8 mouse cellular contexts compared by ENCODE assay signal in the genomic region with DNA sequence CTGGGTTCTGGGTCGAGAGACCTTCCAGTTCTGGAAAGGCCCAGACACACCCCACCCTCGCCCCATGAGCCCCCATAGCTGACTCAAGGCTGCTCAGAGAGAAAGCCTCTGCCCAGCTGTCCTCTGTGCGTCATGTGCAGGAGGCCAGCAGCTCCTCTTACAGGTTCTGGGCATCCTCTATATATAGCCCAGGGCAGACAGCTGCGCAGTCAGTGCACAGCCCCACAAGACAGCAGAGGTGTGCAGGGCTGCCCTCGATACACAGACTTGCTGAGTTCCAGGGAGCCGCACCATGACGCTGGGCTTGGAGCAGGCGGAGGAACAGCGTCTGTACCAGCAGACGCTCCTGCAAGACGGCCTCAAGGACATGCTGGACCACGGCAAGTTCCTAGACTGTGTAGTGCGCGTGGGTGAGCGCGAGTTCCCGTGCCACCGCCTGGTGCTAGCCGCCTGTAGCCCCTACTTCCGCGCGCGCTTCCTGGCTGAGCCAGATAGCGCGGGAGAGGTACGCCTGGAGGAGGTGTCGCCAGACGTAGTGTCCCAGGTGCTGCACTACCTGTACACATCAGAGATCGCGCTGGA. TPM values are rescaled to one million over a fixed set of nuclear protein-coding genes. Genes with fewer than 3 reads are reported as not detected.
DNase-seq lines count a peak whose midpoint lies in the region; ATAC-seq and TF ChIP-seq lines count a peak whose summit lies in the region.

A gene (plus strand): TSS at position 124 of the 582 bp plus-strand sequence.

- peak; percentile 62; the same call in 1 of the 2 replicates for ATAC-seq in embryonic facial prominence, embryonic 12.5 days (ENCODE audit: insufficient number of reproducible peaks, insufficient read depth, low FRiP score, low TSS enrichment)
- ATAC-seq in heart, embryonic 12.5 days (ENCODE audit: insufficient number of reproducible peaks, low FRiP score), result 0 out of 2 replicates have a peak, but pooled peaks have one; percentile 38
- ATAC-seq in limb, embryonic 14.5 days (ENCODE audit: low FRiP score, low read depth), result peak; percentile 77

- H3K27ac ChIP-seq in embryonic facial prominence, embryonic 12.5 days, result no peak within 1 kb of the TSS
- H3K27ac ChIP-seq in heart, embryonic 12.5 days (ENCODE audit: poor library complexity, severe bottlenecking), result no peak within 1 kb of the TSS
- no peak within 1 kb of the TSS for H3K27ac ChIP-seq in limb, embryonic 14.5 days (replicated peaks; ENCODE audit: low read depth, low read length)

- H3K9me3 ChIP-seq in embryonic facial prominence, embryonic 12.5 days, result no peaks in the 10 kb centered on the region
- no peaks in the 10 kb centered on the region for H3K9me3 ChIP-seq in heart, embryonic 12.5 days (replicated peaks)
- H3K9me3 ChIP-seq in limb, embryonic 14.5 days (ENCODE audit: control insufficient read depth, low read length), result no peaks in the 10 kb centered on the region

- H3K9ac ChIP-seq in embryonic facial prominence, embryonic 12.5 days, result peak within 1 kb of the TSS; percentile 31
- peak within 1 kb of the TSS; percentile 39 for H3K9ac ChIP-seq in heart, embryonic 12.5 days
- H3K9ac ChIP-seq in limb, embryonic 14.5 days (ENCODE audit: low read depth, low read length, severe bottlenecking), result no peak within 1 kb of the TSS

- DNase-seq in left cerebral cortex, adult 18-20 months (ENCODE audit: low spot score in 2 of 2), result peak; percentile 67 to 80
- DNase-seq in left cerebral cortex, postnatal 4 days, result no peak
- DNase-seq in limb, embryonic 14.5 days (ENCODE audit: low spot score), result no peak
- DNase-seq in telencephalon, adult 2 months (ENCODE audit: low read depth, low spot score), result peak; percentile 48
- no peak for DNase-seq in urinary bladder, postnatal 36 days (ENCODE audit: low spot score in 2 of 2)
- no peak for DNase-seq in ovary, adult 18-20 months (ENCODE audit: low spot score)

- intact Hi-C loops in left cerebral cortex, postnatal 4 days (cut with DNase I), result no loop called here

- H3K4me3 ChIP-seq in embryonic facial prominence, embryonic 12.5 days, result peak within 1 kb of the TSS; percentile 30
- peak within 1 kb of the TSS; percentile 43 for H3K4me3 ChIP-seq in heart, embryonic 12.5 days
- peak within 1 kb of the TSS; percentile 31 for H3K4me3 ChIP-seq in limb, embryonic 14.5 days (replicated peaks; ENCODE audit: low read length)

- peaks cover 49% of the 10 kb centered on the region for H3K27me3 ChIP-seq in embryonic facial prominence, embryonic 12.5 days
- H3K27me3 ChIP-seq in heart, embryonic 12.5 days (replicated peaks), result peaks cover 69% of the 10 kb centered on the region
- peaks cover 29% of the 10 kb centered on the region for H3K27me3 ChIP-seq in limb, embryonic 14.5 days (ENCODE audit: control insufficient read depth, insufficient read depth, low read length)

- H3K4me1 ChIP-seq in embryonic facial prominence, embryonic 12.5 days, result peaks cover 4% of the 10 kb centered on the region; the same call in 1 of the 2 replicates
- peaks cover 28% of the 10 kb centered on the region for H3K4me1 ChIP-seq in heart, embryonic 12.5 days (replicated peaks)
- H3K4me1 ChIP-seq in limb, embryonic 14.5 days (ENCODE audit: control insufficient read depth, insufficient read depth, low read length), result peaks cover 10% of the 10 kb centered on the region; the same call in 1 of the 2 replicates

- WGBS in embryonic facial prominence, embryonic 12.5 days, result 24% methylated on average over 30 of the region's 30 CpGs
- 14% methylated on average over 30 of the region's 30 CpGs for WGBS in heart, embryonic 12.5 days
- WGBS in limb, embryonic 14.5 days, result 15% methylated on average over 30 of the region's 30 CpGs

- TF ChIP-seq POLR2A in limb, embryonic 14.5 days (IDR thresholded peaks at IDR 0.05; ENCODE audit: borderline replicate concordance, extremely low read depth, insufficient read depth, insufficient read length), result no peak

- H3K4me2 ChIP-seq in embryonic facial prominence, embryonic 12.5 days (replicated peaks), result peak within 1 kb of the TSS; percentile 59
- peak within 1 kb of the TSS; percentile 79 for H3K4me2 ChIP-seq in heart, embryonic 12.5 days
- peak within 1 kb of the TSS; percentile 57 for H3K4me2 ChIP-seq in limb, embryonic 14.5 days (replicated peaks; ENCODE audit: low read depth, low read length, severe bottlenecking)

- H3K36me3 ChIP-seq in embryonic facial prominence, embryonic 12.5 days, result no peaks in the 10 kb centered on the region
- no peaks in the 10 kb centered on the region for H3K36me3 ChIP-seq in heart, embryonic 12.5 days
- no peaks in the 10 kb centered on the region for H3K36me3 ChIP-seq in limb, embryonic 14.5 days (ENCODE audit: control insufficient read depth, insufficient read depth, low read length)

RNA-seq across cellular contexts. Expression of the gene that starts here (rescaled TPM):
- 1 to 10 TPM; 6.2 to 7.2 TPM for total RNA-seq in left cerebral cortex, adult 18-20 months (2021)
- total RNA-seq in left cerebral cortex, postnatal 4 days (2021), result 1 to 10 TPM; 1.3 TPM
- polyA plus RNA-seq in embryonic facial prominence, embryonic 12.5 days (2016; fragmentation: Nextera tagmentation; extraction: Ambion mirVana), result 2.9 and 3.6 TPM in 2 replicates
- 0.73 and 1.1 TPM in 2 replicates for polyA plus RNA-seq in heart, embryonic 12.5 days (2016; fragmentation: Nextera tagmentation; extraction: Ambion mirVana)
- polyA plus RNA-seq in limb, embryonic 14.5 days (2012; rRNA removed), result 12.4 and 14.1 TPM in 2 replicates
- polyA plus RNA-seq in limb, embryonic 14.5 days (2014; fragmentation: Nextera tagmentation; extraction: Ambion mirVana), result 16.0 and 20.8 TPM in 2 replicates

Comparison
In these comparisons a context has a peak if more than half of its experiments do, and no peak if none do; other contexts are left out.
1. DNase-seq: peak in left cerebral cortex, adult 18-20 months (2 of 2) and telencephalon, adult 2 months (single experiment); none in left cerebral cortex, postnatal 4 days (single experiment), limb, embryonic 14.5 days (single experiment), urinary bladder, postnatal 36 days (0 of 2) and ovary, adult 18-20 months (single experiment).
2. Peak in every context shown above with its lines, with median percentiles within 50 percentile points of each other: ATAC-seq, H3K4me2 ChIP-seq and H3K4me3 ChIP-seq.